ENCODE assay signal across 12 mouse cellular contexts in genomic region chr3:52463911-52464310, GRCm38 (mm10).
A peak's percentile ranks its signal among the peaks of the same experiment; 100 is the strongest.
DNase-seq lines count a peak whose midpoint lies in the region; ATAC-seq and TF ChIP-seq lines count a peak whose summit lies in the region.
"Had no signal": no experiment of that assay in that cellular context is flagged by ENCODE, and none has a peak within 500 bp of the region (broad histone marks: within the 10 kb centered on the region; RNA-seq: fewer than 3 reads in every experiment).

No protein-coding gene starts in this region.

- TF ChIP-seq CTCF in hindbrain, postnatal 0 days (IDR thresholded peaks at IDR 0.05; ENCODE audit: low read depth), result no peak

- no peak for ATAC-seq in hindbrain, postnatal 0 days
- peak; percentile 83 for ATAC-seq in intestine, embryonic 16.5 days

- no peak overlapping the region for H3K9ac ChIP-seq in hindbrain, postnatal 0 days (replicated peaks; ENCODE audit: low read length)
- H3K9ac ChIP-seq in intestine, embryonic 16.5 days (ENCODE audit: low read depth, low read length), result no peak overlapping the region
- H3K9ac ChIP-seq: lung, embryonic 14.5 days; midbrain, embryonic 12.5 days had no signal

- no peak overlapping the region for H3K4me3 ChIP-seq in hindbrain, embryonic 10.5 days
- no peak overlapping the region for H3K4me3 ChIP-seq in hindbrain, postnatal 0 days (ENCODE audit: low read length)
- no peak overlapping the region for H3K4me3 ChIP-seq in intestine, embryonic 16.5 days (ENCODE audit: low read length)
- H3K4me3 ChIP-seq: midbrain, embryonic 12.5 days had no signal

- no peaks in the 10 kb centered on the region for H3K36me3 ChIP-seq in hindbrain, embryonic 10.5 days
- H3K36me3 ChIP-seq in hindbrain, postnatal 0 days (ENCODE audit: insufficient read depth, low read length), result no peaks in the 10 kb centered on the region
- H3K36me3 ChIP-seq in intestine, embryonic 16.5 days (ENCODE audit: control insufficient read depth, insufficient read depth, low read length), result no peaks in the 10 kb centered on the region
- H3K36me3 ChIP-seq: midbrain, embryonic 12.5 days had no signal

- H3K9me3 ChIP-seq in hindbrain, embryonic 10.5 days, result no peaks in the 10 kb centered on the region
- no peaks in the 10 kb centered on the region for H3K9me3 ChIP-seq in hindbrain, postnatal 0 days (ENCODE audit: low read length)
- no peaks in the 10 kb centered on the region for H3K9me3 ChIP-seq in intestine, embryonic 16.5 days (ENCODE audit: control insufficient read depth, low read length)
- H3K9me3 ChIP-seq: midbrain, embryonic 12.5 days had no signal

- peaks cover 9% of the 10 kb centered on the region; the same call in 1 of the 2 replicates for H3K4me1 ChIP-seq in hindbrain, embryonic 10.5 days (replicated peaks)
- H3K4me1 ChIP-seq in hindbrain, postnatal 0 days (ENCODE audit: insufficient read depth, low read length), result no peaks in the 10 kb centered on the region
- 0 out of 2 replicates have a peak, but pooled peaks cover 3% of the 10 kb centered on the region for H3K4me1 ChIP-seq in intestine, embryonic 16.5 days (ENCODE audit: control insufficient read depth, insufficient read depth, low read length)
- H3K4me1 ChIP-seq: midbrain, embryonic 12.5 days had no signal

- H3K27ac ChIP-seq in hindbrain, embryonic 10.5 days, result no peak overlapping the region
- no peak overlapping the region for H3K27ac ChIP-seq in hindbrain, postnatal 0 days
- no peak overlapping the region for H3K27ac ChIP-seq in intestine, embryonic 16.5 days (ENCODE audit: low read length)
- H3K27ac ChIP-seq: midbrain, embryonic 12.5 days had no signal

- no peak overlapping the region for H3K4me2 ChIP-seq in hindbrain, postnatal 0 days (ENCODE audit: low read depth, low read length)
- no peak overlapping the region for H3K4me2 ChIP-seq in intestine, embryonic 16.5 days (ENCODE audit: low read depth, low read length)
- H3K4me2 ChIP-seq: lung, embryonic 14.5 days; midbrain, embryonic 12.5 days had no signal

- H3K27me3 ChIP-seq in hindbrain, embryonic 10.5 days (ENCODE audit: insufficient read depth, poor library complexity, severe bottlenecking), result 0 out of 2 replicates have a peak, but pooled peaks cover 3% of the 10 kb centered on the region
- H3K27me3 ChIP-seq in hindbrain, postnatal 0 days (ENCODE audit: insufficient read depth, low read length), result no peaks in the 10 kb centered on the region
- no peaks in the 10 kb centered on the region for H3K27me3 ChIP-seq in intestine, embryonic 16.5 days (replicated peaks; ENCODE audit: control insufficient read depth, insufficient read depth, low read length)
- H3K27me3 ChIP-seq: midbrain, embryonic 12.5 days had no signal

- 40% methylated on average over 7 of the region's 7 CpGs for WGBS in hindbrain, embryonic 10.5 days
- 45% methylated on average over 7 of the region's 7 CpGs for WGBS in hindbrain, postnatal 0 days
- 23% methylated on average over 7 of the region's 7 CpGs for WGBS in intestine, embryonic 16.5 days

- peak; percentile 35 for DNase-seq in hindbrain, embryonic 10.5 days (ENCODE audit: low spot score)
- no peak for DNase-seq in hindbrain, postnatal 0 days (ENCODE audit: low spot score)
- peak; percentile 17 for DNase-seq in ES-CJ7 (ENCODE audit: low read depth, low spot score)
- peak; percentile 66 for DNase-seq in mesoderm, embryonic 11.5 days (ENCODE audit: low read depth, low spot score)
- no peak for DNase-seq in cerebellum, postnatal 36 days
- DNase-seq in cerebellum, adult 18-20 months, result no peak
- DNase-seq in frontal cortex, postnatal 14 days (ENCODE audit: low spot score in 2 of 2), result no peak
- DNase-seq: gastrocnemius, postnatal 10 days; lung, embryonic 14.5 days; right cerebral cortex, postnatal 14 days had no signal

Comparison
In these comparisons a context has a peak if more than half of its experiments do, and no peak if none do; other contexts are left out.
1. DNase-seq: peak in hindbrain, embryonic 10.5 days (single experiment), ES-CJ7 (single experiment) and mesoderm, embryonic 11.5 days (single experiment); none in hindbrain, postnatal 0 days (single experiment), cerebellum, postnatal 36 days (0 of 2), cerebellum, adult 18-20 months (0 of 2) and frontal cortex, postnatal 14 days (0 of 2).